Mouse (Mus musculus) heart, adult 2 months (tissue): ENCODE measurements around the gene Nfic.

Source experiments
- CTCF ChIP-seq: fragments of 200-600 bp; IDR thresholded peaks from 2 replicates; pipeline ENCODE4 v1.8.1; 2022; ENCODE audit warnings: antibody characterized with exemption, mild to moderate bottlenecking, moderate library complexity
- EP300 ChIP-seq: fragments of 200-500 bp; IDR thresholded peaks from 2 replicates; pipeline ENCODE4 v1.6.1; 2011; ENCODE audit warnings: low read depth, low read length, control low read depth; ENCODE audit not compliant: insufficient read depth
- POLR2A ChIP-seq: fragments of 200-500 bp; IDR thresholded peaks from 2 replicates; pipeline ENCODE4 v1.6.1; 2011; ENCODE audit warnings: mild to moderate bottlenecking, low read depth, low read length, control low read depth; ENCODE audit not compliant: insufficient read depth

GRCm38 (mm10) chr10:81467670-81468235 lies 12.3 kb upstream of the Nfic start:
- TF ChIP-seq EP300 (no peak), CTCF (no peak), POLR2A (no peak)
